Mouse (Mus musculus) hindbrain, embryonic 14.5 days (tissue): ENCODE results near the gene Gm1043. TPM values are rescaled to one million over a fixed set of nuclear protein-coding genes. Genes with fewer than 3 reads are reported as not detected.

ENCODE experiments used
- ATAC-seq: fragments of 200-750 bp; cut with Nextera tagmentation; 2 replicates; pipeline ENCODE4 v1.8.0; 2017; ENCODE audit warnings: moderate number of reproducible peaks, mild to moderate bottlenecking, moderate TSS enrichment, moderate library complexity; ENCODE audit not compliant: low FRiP score
- DNase-seq: peaks from one replicate; pipeline ENCODE4 v3.0.0-alpha.2; 2015; ENCODE audit warnings: low spot score
- H3K27ac ChIP-seq: fragments of 300-500 bp; sonication (generic); 2 replicates; pipeline ENCODE4 v1.5.1; 2014; ENCODE audit warnings: mild to moderate bottlenecking, moderate library complexity
- H3K27me3 ChIP-seq: fragments of 300-500 bp; sonication (generic); 2 replicates; pipeline ENCODE4 v1.6.1; 2014; ENCODE audit warnings: mild to moderate bottlenecking, low read length, mixed read lengths; ENCODE audit not compliant: control insufficient read depth, insufficient read depth
- H3K36me3 ChIP-seq: fragments of 300-500 bp; sonication (generic); replicated peaks from 2 replicates; pipeline ENCODE4 v1.6.1; 2014; ENCODE audit not compliant: control insufficient read depth, insufficient read depth
- H3K4me1 ChIP-seq: fragments of 300-500 bp; sonication (generic); replicated peaks from 2 replicates; pipeline ENCODE4 v1.6.1; 2014; ENCODE audit warnings: antibody characterized with exemption, low read length, mixed read lengths; ENCODE audit not compliant: control insufficient read depth, insufficient read depth
- H3K4me2 ChIP-seq: fragments of 300-500 bp; sonication (generic); replicated peaks from 2 replicates; pipeline ENCODE4 v1.6.1; 2014; ENCODE audit warnings: mild to moderate bottlenecking, moderate library complexity
- H3K4me3 ChIP-seq: fragments of 300-500 bp; sonication (generic); replicated peaks from 2 replicates; pipeline ENCODE4 v1.5.1; 2014; ENCODE audit warnings: mild to moderate bottlenecking, low read length
- H3K9ac ChIP-seq: fragments of 300-500 bp; sonication (generic); 2 replicates; pipeline ENCODE4 v1.6.1; 2014
- H3K9me3 ChIP-seq: fragments of 300-500 bp; sonication (generic); 2 replicates; pipeline ENCODE4 v1.6.1; 2016; ENCODE audit warnings: low read length; ENCODE audit not compliant: control insufficient read depth
- WGBS: fragments of 180-500 bp; shearing (Covaris S2); extraction: QIAGEN DNeasy Blood & Tissue Kit; methylation state at CpG from one replicate; pipeline ENCODE4 v1.1.7; 2014; 5-methylcytosine and 5-hydroxymethylcytosine counted together
- polyA plus RNA-seq: library from polyadenylated mRNA; unstranded; fragments of >200 nt; fragmentation: Nextera tagmentation; extraction: Ambion mirVana; gene quantifications from 2 replicates; pipeline ENCODE4 v1.2.1, GENCODE M21; 2014

Gm1043 gene
- polyA plus RNA-seq, 1 experiment from 2014 or later, result 2.0 TPM

DNA sequence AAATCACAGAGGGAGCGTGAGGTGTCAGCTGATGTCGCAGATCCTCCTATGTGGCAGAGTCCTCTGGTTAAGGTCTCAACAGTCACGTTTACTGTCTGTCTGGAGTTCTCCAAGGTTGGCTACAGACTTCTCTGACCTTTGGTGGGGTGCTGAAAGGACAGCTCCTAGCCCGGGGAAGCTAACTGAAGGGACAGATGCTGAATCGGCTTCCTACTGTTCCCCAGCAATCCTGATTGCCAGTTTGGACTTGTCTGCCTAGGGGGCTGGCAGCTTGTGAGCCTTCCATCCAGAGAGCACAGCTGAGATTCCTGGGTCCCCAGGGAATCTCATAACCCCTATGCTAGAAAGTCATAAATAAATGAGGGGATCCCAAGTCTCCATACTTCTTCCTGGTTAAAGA, 155.4 kb downstream of the Gm1043 start:
- no peak overlapping the region for H3K4me2 ChIP-seq
- ATAC-seq, result no peak
- no peaks in the 10 kb centered on the region for H3K36me3 ChIP-seq
- DNase-seq, result peak; percentile 56
- no peaks in the 10 kb centered on the region for H3K9me3 ChIP-seq
- H3K27me3 ChIP-seq, result peaks cover 6% of the 10 kb centered on the region; the same call in 1 of the 2 replicates
- peaks cover 17% of the 10 kb centered on the region for H3K4me1 ChIP-seq
- no peak overlapping the region for H3K27ac ChIP-seq
- no peak overlapping the region for H3K9ac ChIP-seq
- H3K4me3 ChIP-seq, result no peak overlapping the region
- WGBS, result 8% methylated on average over 5 of the region's 5 CpGs

DNA sequence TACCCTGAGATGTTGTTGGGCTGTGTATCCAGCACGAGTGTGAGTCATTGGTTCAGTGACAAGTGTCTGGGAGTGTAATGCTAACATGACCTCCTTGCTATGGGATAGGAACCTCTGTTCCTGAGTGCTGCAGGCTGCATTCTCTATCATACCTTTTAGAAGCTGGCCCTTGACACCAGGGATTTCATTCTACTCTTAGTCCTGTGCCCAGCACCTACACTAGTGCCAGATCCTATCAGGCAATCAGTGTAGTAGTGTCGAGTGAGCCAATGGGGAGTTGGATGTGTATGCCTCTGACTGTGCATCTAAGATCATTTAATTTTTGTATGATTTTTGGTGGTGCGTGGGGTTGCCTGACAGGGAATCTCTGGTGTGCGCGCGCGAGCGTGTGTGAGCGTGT, 156.1 kb downstream of the Gm1043 start:
- peak overlapping the region; percentile 97 for H3K9ac ChIP-seq
- peaks cover 17% of the 10 kb centered on the region for H3K4me1 ChIP-seq
- H3K4me2 ChIP-seq, result peak overlapping the region; percentile 94
- H3K4me3 ChIP-seq, result peak overlapping the region; percentile 90
- H3K36me3 ChIP-seq, result no peaks in the 10 kb centered on the region
- H3K27me3 ChIP-seq, result peaks cover 6% of the 10 kb centered on the region; the same call in 1 of the 2 replicates
- 6% methylated on average over 9 of the region's 9 CpGs for WGBS
- no peaks in the 10 kb centered on the region for H3K9me3 ChIP-seq
- peak; percentile 5; the same call in 1 of the 2 replicates for ATAC-seq
- DNase-seq, result no peak
- H3K27ac ChIP-seq, result peak overlapping the region; percentile 99

DNA sequence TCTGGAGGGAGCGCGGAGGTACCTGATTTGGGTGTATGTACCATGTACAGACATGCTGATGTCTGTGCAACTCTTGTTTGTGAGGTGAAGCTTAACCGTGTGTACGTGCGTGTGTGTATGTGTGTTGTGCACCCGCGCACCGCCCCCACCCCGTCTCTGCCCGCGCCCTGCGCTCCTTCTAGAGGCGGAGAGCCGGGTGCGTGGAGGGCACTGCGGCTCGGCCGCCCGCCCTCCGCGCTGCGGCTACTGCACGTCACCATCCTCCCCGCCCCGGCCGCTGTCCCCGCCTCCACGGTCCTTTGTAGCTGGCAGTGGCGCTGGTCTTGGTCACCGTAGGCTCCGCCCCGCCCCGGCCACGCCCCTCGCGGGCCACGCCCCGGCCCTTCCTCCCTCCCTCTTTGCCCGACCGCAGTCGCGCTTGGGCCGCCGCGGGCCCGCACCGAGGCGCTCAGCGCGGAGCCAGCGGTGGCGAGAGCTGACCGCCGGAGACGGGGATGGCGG, 156.5 kb downstream of the Gm1043 start, which contains the start of gene Crmp1:
Gene Crmp1 (plus strand): TSS at position 290 of the 501 bp plus-strand sequence.
- peak within 1 kb of the TSS; percentile 97 for H3K9ac ChIP-seq
- WGBS, result under 1% methylated on average over 38 of the region's 56 CpGs
- ATAC-seq, result peak; percentile 82
- peak within 1 kb of the TSS; percentile 94 for H3K4me2 ChIP-seq
- H3K27me3 ChIP-seq, result peaks cover 6% of the 10 kb centered on the region; the same call in 1 of the 2 replicates
- no peaks in the 10 kb centered on the region for H3K9me3 ChIP-seq
- peak within 1 kb of the TSS; percentile 90 for H3K4me3 ChIP-seq
- DNase-seq, result peak; percentile 86
- peak within 1 kb of the TSS; percentile 99 for H3K27ac ChIP-seq
- no peaks in the 10 kb centered on the region for H3K36me3 ChIP-seq
- H3K4me1 ChIP-seq, result peaks cover 17% of the 10 kb centered on the region

DNA sequence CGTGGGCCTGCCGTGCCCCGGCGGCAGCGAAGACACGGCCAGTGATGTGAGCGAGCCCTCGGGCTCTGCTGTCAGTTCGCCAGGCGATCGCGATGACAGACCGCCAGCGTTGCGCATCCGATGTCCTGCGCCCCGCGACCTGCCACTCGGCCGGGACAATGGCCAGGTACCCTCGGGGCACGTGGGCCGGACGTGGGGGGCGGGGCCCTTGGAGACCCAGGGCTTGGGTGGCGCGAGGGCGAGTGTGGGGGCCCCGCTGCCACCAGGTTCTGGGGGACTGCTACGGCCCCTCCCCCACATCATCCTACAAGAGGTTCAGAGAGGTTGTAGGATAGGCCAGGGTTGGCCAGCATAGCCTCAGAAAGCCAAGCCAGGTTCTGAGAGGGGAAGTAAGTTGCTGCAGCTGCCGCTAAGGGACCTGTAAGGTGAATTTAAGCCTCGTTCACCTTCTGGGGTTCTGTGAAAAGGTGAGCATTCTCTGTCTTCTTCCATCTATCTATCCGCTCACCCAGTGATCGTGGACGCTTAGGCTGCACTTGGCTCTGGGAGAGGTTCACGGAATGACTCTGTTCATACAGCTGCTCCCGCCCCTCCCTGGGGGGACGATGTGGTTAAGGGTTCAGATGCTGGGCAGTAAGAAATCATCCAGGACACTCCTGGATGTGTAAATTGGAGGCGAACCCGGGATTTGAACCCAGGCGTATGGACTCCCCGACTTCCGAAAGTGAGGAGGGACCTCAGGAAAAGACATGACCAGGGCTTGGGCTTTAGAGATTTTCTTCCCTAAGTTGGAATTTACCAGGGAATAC, 157.4 kb downstream of the Gm1043 start:
- 8% methylated on average over 44 of the region's 44 CpGs for WGBS
- peak overlapping the region; percentile 94 for H3K4me2 ChIP-seq
- H3K4me1 ChIP-seq, result peaks cover 21% of the 10 kb centered on the region
- no peaks in the 10 kb centered on the region for H3K36me3 ChIP-seq
- no peaks in the 10 kb centered on the region for H3K9me3 ChIP-seq
- DNase-seq, result no peak
- ATAC-seq, result no peak
- peaks cover 6% of the 10 kb centered on the region; the same call in 1 of the 2 replicates for H3K27me3 ChIP-seq
- peak overlapping the region; percentile 97 for H3K9ac ChIP-seq
- peak overlapping the region; percentile 99 for H3K27ac ChIP-seq
- peak overlapping the region; percentile 90 for H3K4me3 ChIP-seq

DNA sequence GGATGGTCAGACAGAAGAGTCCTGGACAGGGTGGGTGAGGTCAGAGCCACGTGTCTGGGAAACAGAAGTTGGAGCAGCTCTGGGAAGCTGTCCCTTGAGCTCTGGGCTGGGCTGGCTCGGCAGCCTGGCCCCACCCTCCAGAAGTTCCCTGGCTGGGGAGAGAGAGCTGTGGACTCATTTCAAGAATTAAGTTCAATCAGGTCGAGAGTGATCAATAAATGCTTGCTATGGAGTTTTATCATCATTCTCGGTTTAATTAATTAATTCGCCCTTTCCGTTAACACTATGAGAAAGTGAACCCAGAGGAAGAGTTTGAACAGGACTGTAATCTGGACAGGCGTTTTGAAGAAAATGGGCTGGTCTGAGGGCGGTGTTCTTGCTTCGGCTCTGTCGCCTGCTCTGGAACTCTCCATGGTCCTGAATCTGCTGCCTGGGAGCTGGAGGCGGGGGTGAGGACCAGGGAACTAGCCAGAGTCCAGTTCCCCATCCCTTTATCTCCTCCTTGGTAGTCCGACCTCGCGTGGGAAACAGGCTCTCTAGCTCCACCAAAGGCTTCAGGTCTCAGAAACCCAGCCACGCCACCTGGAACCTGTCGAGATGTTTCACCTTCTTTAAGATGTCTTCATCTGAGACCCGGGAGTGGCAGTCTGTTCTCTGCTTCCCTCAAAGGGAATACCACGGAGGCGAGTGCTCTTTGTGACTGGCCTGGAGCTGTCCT, 158.2 kb downstream of the Gm1043 start:
- no peaks in the 10 kb centered on the region for H3K36me3 ChIP-seq
- peak; percentile 70 for DNase-seq

DNA sequence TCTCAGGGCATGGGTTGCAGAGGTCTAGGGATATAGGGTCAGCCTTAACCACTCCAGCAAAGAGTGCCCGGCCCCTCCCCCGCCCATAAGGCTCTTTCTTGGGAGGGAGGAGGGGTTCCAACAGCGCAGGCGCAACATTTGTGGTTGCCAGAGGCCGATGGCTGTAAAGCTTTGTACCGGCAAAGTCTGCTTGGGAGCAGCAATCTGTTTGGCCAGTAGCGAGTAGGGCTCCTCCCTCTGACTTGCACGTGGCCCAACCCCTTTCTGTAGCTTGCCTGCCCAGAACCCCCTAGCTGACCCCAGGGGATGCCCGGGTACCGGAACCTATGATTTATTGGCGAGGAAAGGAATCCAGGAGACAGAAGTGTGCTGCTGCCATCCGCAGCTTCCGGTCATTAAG, 159.0 kb downstream of the Gm1043 start:
- H3K27me3 ChIP-seq, result peaks cover 6% of the 10 kb centered on the region; the same call in 1 of the 2 replicates
- H3K4me1 ChIP-seq, result peaks cover 37% of the 10 kb centered on the region
- H3K27ac ChIP-seq, result peak overlapping the region; percentile 99
- ATAC-seq, result peak; percentile 31
- peak overlapping the region; percentile 94 for H3K4me2 ChIP-seq
- WGBS, result under 1% methylated on average over 13 of the region's 13 CpGs
- peak overlapping the region; percentile 90 for H3K4me3 ChIP-seq
- H3K36me3 ChIP-seq, result no peaks in the 10 kb centered on the region
- peak; percentile 78 for DNase-seq
- peak overlapping the region; percentile 97 for H3K9ac ChIP-seq
- H3K9me3 ChIP-seq, result no peaks in the 10 kb centered on the region

More for the DNA sequence above, 158.2 kb downstream of the Gm1043 start:
- no peak for ATAC-seq
- peak overlapping the region; percentile 90 for H3K4me3 ChIP-seq
- H3K27me3 ChIP-seq, result peaks cover 6% of the 10 kb centered on the region; the same call in 1 of the 2 replicates
- WGBS, result under 1% methylated on average over 19 of the region's 19 CpGs
- H3K4me2 ChIP-seq, result peak overlapping the region; percentile 94
- no peaks in the 10 kb centered on the region for H3K9me3 ChIP-seq
- H3K9ac ChIP-seq, result peak overlapping the region; percentile 97
- peak overlapping the region; percentile 99 for H3K27ac ChIP-seq
- peaks cover 29% of the 10 kb centered on the region for H3K4me1 ChIP-seq

DNA sequence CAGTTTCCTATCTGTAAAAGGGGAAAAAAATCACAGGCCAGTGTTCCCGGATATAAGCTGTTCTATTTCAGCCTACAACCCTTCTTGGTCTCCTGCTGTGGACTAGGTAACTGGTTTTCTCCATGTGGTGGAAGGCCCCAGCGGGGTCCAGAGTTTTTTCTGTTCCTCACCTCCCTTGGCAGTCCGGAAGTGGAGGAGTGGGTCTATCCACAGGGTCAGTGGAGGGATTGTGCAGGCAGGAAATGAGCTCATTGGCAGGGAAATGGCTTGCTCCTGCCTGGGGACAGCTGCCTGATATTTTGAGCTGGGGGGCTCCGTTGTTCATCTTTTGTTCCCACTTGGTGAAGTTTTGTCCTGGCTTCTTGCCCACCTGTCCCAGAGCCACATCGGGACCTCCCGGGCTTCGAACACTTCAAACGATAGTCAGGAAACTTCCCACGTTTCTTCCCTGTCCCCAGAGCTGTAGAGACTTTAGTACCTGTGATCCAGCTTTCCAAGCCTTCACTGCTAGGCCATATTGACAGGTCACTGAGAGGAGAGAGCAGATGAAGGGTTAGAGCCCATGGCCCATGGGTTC, 159.6 kb downstream of the Gm1043 start:
- 42% methylated on average over 9 of the region's 9 CpGs for WGBS
- H3K9me3 ChIP-seq, result no peaks in the 10 kb centered on the region
- peak overlapping the region; percentile 94 for H3K4me2 ChIP-seq
- H3K27ac ChIP-seq, result peak overlapping the region; percentile 99
- peaks cover 43% of the 10 kb centered on the region for H3K4me1 ChIP-seq
- ATAC-seq (no peak), DNase-seq (no peak)
- H3K36me3 ChIP-seq, result no peaks in the 10 kb centered on the region
- peak overlapping the region; percentile 97 for H3K9ac ChIP-seq
- H3K4me3 ChIP-seq, result peak overlapping the region; percentile 90
- peaks cover 6% of the 10 kb centered on the region; the same call in 1 of the 2 replicates for H3K27me3 ChIP-seq

DNA sequence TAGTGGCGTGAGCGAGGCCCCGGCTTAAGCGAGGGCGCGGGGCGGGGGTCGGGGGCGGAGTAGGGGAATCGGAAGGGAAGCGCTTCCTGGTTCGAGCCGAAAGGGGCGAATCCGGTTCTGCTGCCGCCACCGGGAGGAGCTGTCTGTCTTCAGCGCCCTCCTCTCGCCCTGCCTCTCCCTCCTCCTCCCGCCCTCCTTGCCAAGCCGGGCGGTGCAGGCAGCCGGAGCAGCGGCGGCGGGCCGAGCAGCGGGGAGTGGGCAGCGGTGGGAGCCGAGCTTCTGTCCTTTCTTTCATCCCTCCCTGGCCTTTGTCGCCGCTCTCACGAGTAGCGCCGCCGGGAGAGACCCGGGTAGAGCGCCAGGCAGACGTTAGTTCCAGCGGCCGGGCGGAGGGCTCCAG, 160.5 kb downstream of the Gm1043 start:
- Histone ChIP-seq H3K27me3 (peaks cover 6% of the 10 kb centered on the region; the same call in 1 of the 2 replicates), H3K36me3 (peaks cover under 1% of the 10 kb centered on the region), H3K9ac (peak overlapping the region; percentile 97), H3K9me3 (no peaks in the 10 kb centered on the region), H3K27ac (peak overlapping the region; percentile 99), H3K4me3 (peak overlapping the region; percentile 90), H3K4me1 (peaks cover 51% of the 10 kb centered on the region), H3K4me2 (peak overlapping the region; percentile 94)
- under 1% methylated on average over 42 of the region's 42 CpGs for WGBS
- ATAC-seq (peak; percentile 56), DNase-seq (peak; percentile 81)
